Mouse (Mus musculus): ENCODE measurements around the gene Rxfp2.

DNA sequence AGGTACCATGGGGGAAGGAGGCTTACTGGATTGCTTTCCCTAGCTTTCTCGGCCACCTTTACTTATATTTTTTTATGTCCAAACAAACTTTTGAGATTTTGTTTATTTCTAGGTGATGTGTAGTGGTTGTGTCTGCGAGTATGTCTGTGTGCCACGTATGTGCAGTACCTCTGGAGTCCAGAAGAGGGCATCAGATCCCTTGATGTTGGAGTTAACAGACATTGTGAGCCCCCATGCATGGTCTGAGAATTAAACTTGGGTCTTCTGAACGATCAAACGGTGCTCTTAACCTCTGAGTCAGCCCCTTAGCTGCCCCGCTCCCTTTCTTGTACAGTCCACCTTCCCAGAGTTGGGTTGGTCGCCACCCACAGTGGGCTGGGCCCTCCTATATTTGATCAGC is 95.5 kb downstream of the Rxfp2 start:
- TF ChIP-seq CTCF (IDR thresholded peaks at IDR 0.05; ENCODE audit: insufficient read depth, low read length) (peak; percentile 19; the same call in 1 of the 2 replicates), POLR2A (IDR thresholded peaks at IDR 0.05; ENCODE audit: borderline replicate concordance, extremely low read depth, low read depth, low read length) (no peak)
